8 mouse cellular contexts compared by ENCODE assay signal in the genomic region with DNA sequence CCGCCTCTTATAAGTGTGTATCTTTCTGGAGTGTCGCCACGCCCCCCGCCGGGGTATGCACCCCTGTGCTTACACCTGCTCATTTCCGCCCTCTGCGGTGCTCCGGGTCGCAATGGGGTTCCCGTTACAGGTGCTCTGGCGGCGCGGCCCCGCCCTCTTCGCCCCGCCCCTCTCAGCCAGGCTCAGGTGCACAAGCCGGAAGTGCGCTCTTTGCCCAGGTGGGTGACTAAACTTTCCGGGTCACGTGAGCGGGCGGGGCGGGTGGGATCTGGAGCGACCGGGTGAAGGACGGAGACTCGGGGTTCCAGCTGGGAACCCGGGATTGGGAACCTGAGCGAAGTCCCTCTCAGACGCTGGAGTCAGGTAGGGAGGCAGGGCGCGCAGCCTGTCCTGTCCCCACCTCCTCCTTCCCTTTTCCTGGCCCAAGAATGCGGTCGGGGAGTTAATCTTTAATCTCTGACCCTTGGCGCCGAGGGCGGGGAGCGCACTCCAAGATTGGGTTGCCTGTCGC. TPM values are rescaled to one million over a fixed set of nuclear protein-coding genes. Genes with fewer than 3 reads are reported as not detected.
DNase-seq lines count a peak whose midpoint lies in the region; ATAC-seq and TF ChIP-seq lines count a peak whose summit lies in the region.

No protein-coding gene starts in this region.

- peaks cover 40% of the 10 kb centered on the region for H3K4me1 ChIP-seq in hindbrain, embryonic 10.5 days (replicated peaks)
- H3K4me1 ChIP-seq in limb, embryonic 11.5 days (ENCODE audit: control insufficient read depth, insufficient read depth, low read length): no peaks in the 10 kb centered on the region
- H3K4me1 ChIP-seq in midbrain, embryonic 14.5 days (ENCODE audit: control insufficient read depth, insufficient read depth, low read length): peaks cover 10% of the 10 kb centered on the region

- peak overlapping the region; percentile 47 for H3K4me3 ChIP-seq in hindbrain, embryonic 10.5 days
- H3K4me3 ChIP-seq in limb, embryonic 11.5 days (ENCODE audit: low read depth, low read length): peak overlapping the region; percentile 17; the same call in 1 of the 2 replicates
- peak overlapping the region; percentile 30 for H3K4me3 ChIP-seq in midbrain, embryonic 14.5 days (replicated peaks; ENCODE audit: low read depth, low read length)

- CTCF ChIA-PET in Patski (lab: Charles Lee): no interaction called here

- under 1% methylated on average over 39 of the region's 39 CpGs for WGBS in hindbrain, embryonic 10.5 days
- 1% methylated on average over 39 of the region's 39 CpGs for WGBS in limb, embryonic 11.5 days
- WGBS in midbrain, embryonic 14.5 days: 2% methylated on average over 39 of the region's 39 CpGs

- POLR2A ChIA-PET in Patski (lab: Charles Lee): no interaction called here

- ATAC-seq in Patski: peak; percentile 25
- ATAC-seq in limb, embryonic 11.5 days (ENCODE audit: insufficient number of reproducible peaks, low FRiP score, low TSS enrichment, low read depth): no peak
- ATAC-seq in midbrain, embryonic 14.5 days (ENCODE audit: low FRiP score, low TSS enrichment): no peak

- peak overlapping the region; percentile 24 for H3K4me2 ChIP-seq in limb, embryonic 11.5 days (ENCODE audit: low read depth, severe bottlenecking)
- peak overlapping the region; percentile 48 for H3K4me2 ChIP-seq in midbrain, embryonic 14.5 days (ENCODE audit: low read length)

- 0 out of 2 replicates have a peak, but pooled peaks cover 5% of the 10 kb centered on the region for H3K36me3 ChIP-seq in hindbrain, embryonic 10.5 days
- H3K36me3 ChIP-seq in limb, embryonic 11.5 days (ENCODE audit: control insufficient read depth, insufficient read depth, low read length): no peaks in the 10 kb centered on the region
- no peaks in the 10 kb centered on the region for H3K36me3 ChIP-seq in midbrain, embryonic 14.5 days (ENCODE audit: control insufficient read depth, insufficient read depth, low read length)

- no peaks in the 10 kb centered on the region for H3K27me3 ChIP-seq in Patski
- H3K27me3 ChIP-seq in hindbrain, embryonic 10.5 days (ENCODE audit: insufficient read depth, poor library complexity, severe bottlenecking): peaks cover 65% of the 10 kb centered on the region
- H3K27me3 ChIP-seq in limb, embryonic 11.5 days (ENCODE audit: control insufficient read depth, insufficient read depth, low read length): peaks cover 46% of the 10 kb centered on the region
- H3K27me3 ChIP-seq in midbrain, embryonic 14.5 days (ENCODE audit: control insufficient read depth, insufficient read depth, low read length): peaks cover 27% of the 10 kb centered on the region

- peak overlapping the region; percentile 45; the same call in 1 of the 2 replicates for H3K27ac ChIP-seq in hindbrain, embryonic 10.5 days
- no peak overlapping the region for H3K27ac ChIP-seq in limb, embryonic 11.5 days (replicated peaks; ENCODE audit: low read depth, low read length)
- no peak overlapping the region for H3K27ac ChIP-seq in midbrain, embryonic 14.5 days (replicated peaks; ENCODE audit: low read depth, low read length)

- H3K9ac ChIP-seq in limb, embryonic 11.5 days (ENCODE audit: low read length): no peak overlapping the region
- H3K9ac ChIP-seq in midbrain, embryonic 14.5 days (replicated peaks; ENCODE audit: low read length): no peak overlapping the region

- peak; percentile 27 for DNase-seq in adrenal gland, adult 2 months
- DNase-seq in adrenal gland, postnatal 25 days: no peak
- DNase-seq in Patski (ENCODE audit: low read depth, low spot score): no peak
- DNase-seq in hindbrain, embryonic 10.5 days (ENCODE audit: low spot score): no peak
- no peak for DNase-seq in limb, embryonic 11.5 days (ENCODE audit: low spot score)
- no peak for DNase-seq in midbrain, embryonic 14.5 days
- DNase-seq in urinary bladder, adult 2 months (ENCODE audit: low spot score): peak; percentile 48
- no peak for DNase-seq in retina, embryonic 14.5 days (ENCODE audit: low spot score)

- H3K9me3 ChIP-seq in hindbrain, embryonic 10.5 days: no peaks in the 10 kb centered on the region
- no peaks in the 10 kb centered on the region for H3K9me3 ChIP-seq in limb, embryonic 11.5 days (ENCODE audit: control insufficient read depth, low read length)
- no peaks in the 10 kb centered on the region for H3K9me3 ChIP-seq in midbrain, embryonic 14.5 days (ENCODE audit: control insufficient read depth, low read length)

- in situ Hi-C loops in Patski (cut with MboI; ENCODE audit: low pct_unique_long_range_greater_than_20kb): loop anchor here (5.0 kb wide), 1 partner anchor 65 kb away; a partner anchor contains a TSS

- no peak for TF ChIP-seq CTCF in Patski (IDR thresholded peaks at IDR 0.05)

RNA-seq across cellular contexts. Expression of a gene that starts 2.4 kb away (rescaled TPM):
- 10 to 100 TPM; 75.8 to 87.5 TPM for total RNA-seq in adrenal gland, adult 2 months (2021)
- polyA plus RNA-seq in adrenal gland, adult 2 months (2012; rRNA removed): 72.0 and 94.5 TPM in 2 replicates
- 89.2 and 96.3 TPM in 2 replicates for total RNA-seq in adrenal gland, postnatal 25 days (2021)
- 111 TPM for polyA plus RNA-seq in Patski (2021)
- polyA plus RNA-seq in hindbrain, embryonic 10.5 days (2016; fragmentation: Nextera tagmentation; extraction: Ambion mirVana): 10.5 and 16.2 TPM in 2 replicates
- 4.5 TPM in 2 replicates for polyA plus RNA-seq in limb, embryonic 11.5 days (2014; fragmentation: Nextera tagmentation; extraction: Ambion mirVana)
- 31.6 and 32.9 TPM in 2 replicates for polyA plus RNA-seq in midbrain, embryonic 14.5 days (2014; fragmentation: Nextera tagmentation; extraction: Ambion mirVana)
- polyA plus RNA-seq in urinary bladder, adult 2 months (2012; rRNA removed): 34.2 and 71.3 TPM in 2 replicates

RNA-seq across cellular contexts. Expression of a gene that starts 3.2 kb away (rescaled TPM):
- 1 to 10 TPM in 1 of 2 experiments, under 1 TPM in 1; 0.63 to 1.8 TPM for total RNA-seq in adrenal gland, adult 2 months (2021)
- 1.1 and 1.5 TPM in 2 replicates for polyA plus RNA-seq in adrenal gland, adult 2 months (2012; rRNA removed)
- total RNA-seq in adrenal gland, postnatal 25 days (2021): 1.4 TPM in 1 of 2 replicates, not detected in the other
- 31.4 TPM for polyA plus RNA-seq in Patski (2021)
- polyA plus RNA-seq in hindbrain, embryonic 10.5 days (2016; fragmentation: Nextera tagmentation; extraction: Ambion mirVana): 5.1 and 8.2 TPM in 2 replicates
- 1.0 and 1.1 TPM in 2 replicates for polyA plus RNA-seq in limb, embryonic 11.5 days (2014; fragmentation: Nextera tagmentation; extraction: Ambion mirVana)
- 1.2 and 1.7 TPM in 2 replicates for polyA plus RNA-seq in midbrain, embryonic 14.5 days (2014; fragmentation: Nextera tagmentation; extraction: Ambion mirVana)
- 22.8 and 32.2 TPM in 2 replicates for polyA plus RNA-seq in urinary bladder, adult 2 months (2012; rRNA removed)

RNA-seq across cellular contexts. Expression of a gene that starts 16.2 kb away (rescaled TPM):
- total RNA-seq in adrenal gland, adult 2 months (2021): 1 to 10 TPM; 1.8 TPM
- 2.8 and 3.3 TPM in 2 replicates for polyA plus RNA-seq in adrenal gland, adult 2 months (2012; rRNA removed)
- total RNA-seq in adrenal gland, postnatal 25 days (2021): 1.6 TPM in 1 of 2 replicates, not detected in the other
- 2.7 TPM for polyA plus RNA-seq in Patski (2021)
- 3.2 and 3.6 TPM in 2 replicates for polyA plus RNA-seq in hindbrain, embryonic 10.5 days (2016; fragmentation: Nextera tagmentation; extraction: Ambion mirVana)
- 0.43 and 0.51 TPM in 2 replicates for polyA plus RNA-seq in limb, embryonic 11.5 days (2014; fragmentation: Nextera tagmentation; extraction: Ambion mirVana)
- 3.3 and 3.4 TPM in 2 replicates for polyA plus RNA-seq in midbrain, embryonic 14.5 days (2014; fragmentation: Nextera tagmentation; extraction: Ambion mirVana)
- 5.1 and 6.1 TPM in 2 replicates for polyA plus RNA-seq in urinary bladder, adult 2 months (2012; rRNA removed)

RNA-seq across cellular contexts. Expression of a gene that starts 20.6 kb away (rescaled TPM):
- not detected for total RNA-seq in adrenal gland, adult 2 months (2021)
- polyA plus RNA-seq in adrenal gland, adult 2 months (2012; rRNA removed): 0.18 TPM in 1 of 2 replicates, not detected in the other
- not detected in 2 replicates for total RNA-seq in adrenal gland, postnatal 25 days (2021)
- not detected for polyA plus RNA-seq in Patski (2021)
- not detected in 2 replicates for polyA plus RNA-seq in hindbrain, embryonic 10.5 days (2016; fragmentation: Nextera tagmentation; extraction: Ambion mirVana)
- not detected in 2 replicates for polyA plus RNA-seq in limb, embryonic 11.5 days (2014; fragmentation: Nextera tagmentation; extraction: Ambion mirVana)
- not detected in 2 replicates for polyA plus RNA-seq in midbrain, embryonic 14.5 days (2014; fragmentation: Nextera tagmentation; extraction: Ambion mirVana)
- not detected in 2 replicates for polyA plus RNA-seq in urinary bladder, adult 2 months (2012; rRNA removed)

RNA-seq across cellular contexts. Expression of a gene that starts 25.5 kb away (rescaled TPM):
- 1 to 10 TPM; 5.7 to 7.7 TPM for total RNA-seq in adrenal gland, adult 2 months (2021)
- polyA plus RNA-seq in adrenal gland, adult 2 months (2012; rRNA removed): 3.1 and 3.8 TPM in 2 replicates
- total RNA-seq in adrenal gland, postnatal 25 days (2021): 4.0 and 5.0 TPM in 2 replicates
- 0.10 TPM for polyA plus RNA-seq in Patski (2021)
- polyA plus RNA-seq in hindbrain, embryonic 10.5 days (2016; fragmentation: Nextera tagmentation; extraction: Ambion mirVana): 66.9 and 167 TPM in 2 replicates
- polyA plus RNA-seq in limb, embryonic 11.5 days (2014; fragmentation: Nextera tagmentation; extraction: Ambion mirVana): 11.1 and 11.8 TPM in 2 replicates
- polyA plus RNA-seq in midbrain, embryonic 14.5 days (2014; fragmentation: Nextera tagmentation; extraction: Ambion mirVana): 324 and 344 TPM in 2 replicates
- 3.8 and 5.9 TPM in 2 replicates for polyA plus RNA-seq in urinary bladder, adult 2 months (2012; rRNA removed)

Comparison
In these comparisons a context has a peak if more than half of its experiments do, and no peak if none do; other contexts are left out.
1. DNase-seq: peak in adrenal gland, adult 2 months (single experiment) and urinary bladder, adult 2 months (single experiment); none in adrenal gland, postnatal 25 days (single experiment), Patski (single experiment), hindbrain, embryonic 10.5 days (single experiment), limb, embryonic 11.5 days (single experiment), midbrain, embryonic 14.5 days (single experiment) and retina, embryonic 14.5 days (single experiment).
2. Peak in every context shown above with its lines, with median percentiles within 50 percentile points of each other: H3K4me3 ChIP-seq.